Mouse (Mus musculus): ENCODE measurements at regions not wholly inside any gene's neighbourhood (a gene's known extent, or its start where the extent isn't known, plus 50 kb on each side); places are given as distances from the start of the nearest gene placed in this dataset.

DNA sequence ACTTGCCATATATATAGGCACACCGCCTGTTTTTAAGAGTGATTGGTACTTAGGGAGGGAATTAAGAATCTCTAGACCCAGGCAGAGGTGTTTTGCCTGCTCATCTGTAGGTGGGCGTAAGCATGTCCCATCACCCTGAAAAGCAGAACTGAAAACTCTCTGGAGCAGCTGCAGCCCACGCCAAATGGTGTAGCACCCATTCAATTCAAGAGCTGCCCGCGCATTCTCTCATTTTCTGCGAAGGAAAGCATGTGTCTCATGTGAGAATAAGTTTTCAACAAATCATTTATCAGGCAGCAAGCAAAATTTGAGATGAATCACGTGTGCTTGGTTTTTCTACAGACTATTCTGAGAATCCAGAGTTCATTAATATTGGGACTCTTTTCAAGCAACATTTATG lies 252.7 kb downstream of the Ptprc start:
- H3K4me1 ChIP-seq, result peaks cover 31% of the 10 kb centered on the region
- no peak for DNase-seq (ENCODE audit: extremely low spot score, low spot score)
- H3K9me3 ChIP-seq, result no peaks in the 10 kb centered on the region
- H3K27ac ChIP-seq, result no peak overlapping the region
- WGBS, result 89% methylated on average over 7 of the region's 7 CpGs
- no peaks in the 10 kb centered on the region for H3K27me3 ChIP-seq (ENCODE audit: poor library complexity, severe bottlenecking)
- peaks cover 62% of the 10 kb centered on the region for H3K36me3 ChIP-seq (replicated peaks)
- H3K4me3 ChIP-seq, result no peak overlapping the region

DNA sequence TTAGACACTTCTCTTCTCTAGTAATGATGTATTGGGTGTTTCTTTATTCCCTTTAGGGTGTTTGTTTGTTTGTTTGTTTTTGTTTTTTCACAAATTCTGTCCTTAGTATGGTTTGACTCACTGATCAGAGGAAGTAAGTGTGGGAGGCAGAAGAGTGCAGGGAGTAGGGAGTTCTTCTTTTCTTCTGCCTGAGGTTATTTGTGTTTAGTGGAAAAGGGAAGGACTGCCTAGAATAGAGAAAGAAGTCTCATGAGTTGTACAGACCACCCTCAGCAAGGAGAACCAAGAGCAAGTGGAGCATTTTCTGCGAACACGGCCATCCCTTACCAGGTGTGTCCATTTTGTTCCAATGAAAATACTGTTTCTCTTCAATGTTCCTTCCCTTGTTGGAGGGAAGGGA lies 253.9 kb downstream of the Ptprc start:
- peaks cover 71% of the 10 kb centered on the region for H3K36me3 ChIP-seq (replicated peaks)
- no peaks in the 10 kb centered on the region for H3K9me3 ChIP-seq
- no peak for DNase-seq (ENCODE audit: extremely low spot score, low spot score)
- peaks cover 20% of the 10 kb centered on the region for H3K4me1 ChIP-seq
- H3K4me3 ChIP-seq, result no peak overlapping the region
- H3K27ac ChIP-seq, result no peak overlapping the region
- 92% methylated on average over 2 of the region's 2 CpGs for WGBS
- H3K27me3 ChIP-seq (ENCODE audit: poor library complexity, severe bottlenecking), result no peaks in the 10 kb centered on the region

DNA sequence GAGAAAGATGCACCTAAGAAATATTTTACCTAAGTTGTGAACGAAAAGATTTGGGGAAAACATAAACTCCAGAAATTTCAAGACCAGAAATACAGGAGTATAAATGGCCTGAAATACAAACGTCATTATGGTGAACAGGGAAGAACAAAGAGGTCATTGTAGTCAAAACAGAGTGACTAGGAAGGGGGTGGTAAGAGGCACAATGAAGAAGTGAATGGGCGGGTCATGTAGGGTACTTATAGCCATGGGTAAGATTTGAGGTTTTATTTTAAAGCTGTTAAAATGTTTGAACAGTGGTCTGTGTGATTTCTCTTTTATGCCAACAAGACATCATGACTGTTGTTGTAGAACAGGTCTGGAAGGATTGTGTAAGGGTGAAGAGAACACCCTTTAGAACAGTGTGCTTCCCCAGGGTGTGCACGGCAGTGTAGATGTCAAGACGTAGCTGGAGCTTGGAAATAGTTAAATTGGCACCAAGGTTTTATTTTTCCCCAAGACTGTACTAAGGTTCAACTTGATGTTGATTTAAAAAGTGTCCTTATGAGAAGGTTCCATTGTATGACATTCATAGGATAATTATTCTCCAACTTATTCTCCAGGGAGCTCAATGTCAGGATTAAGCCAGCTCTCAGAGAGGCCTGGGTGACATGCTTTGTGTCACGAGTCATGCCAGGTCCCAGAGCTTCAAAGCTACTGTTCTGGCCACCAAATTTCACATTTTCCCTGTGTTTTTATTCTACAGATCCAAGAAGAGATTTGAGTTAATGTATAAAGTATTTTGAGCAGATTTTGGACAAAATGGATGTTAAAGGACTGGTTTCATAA lies 255.6 kb downstream of the Ptprc start:
- no peaks in the 10 kb centered on the region for H3K27me3 ChIP-seq (ENCODE audit: poor library complexity, severe bottlenecking)
- no peaks in the 10 kb centered on the region for H3K9me3 ChIP-seq
- H3K27ac ChIP-seq, result no peak overlapping the region
- H3K4me1 ChIP-seq, result peaks cover 9% of the 10 kb centered on the region
- peaks cover 74% of the 10 kb centered on the region for H3K36me3 ChIP-seq (replicated peaks)
- no peak for DNase-seq (ENCODE audit: extremely low spot score, low spot score)
- 71% methylated on average over 6 of the region's 6 CpGs for WGBS
- H3K4me3 ChIP-seq, result no peak overlapping the region

DNA sequence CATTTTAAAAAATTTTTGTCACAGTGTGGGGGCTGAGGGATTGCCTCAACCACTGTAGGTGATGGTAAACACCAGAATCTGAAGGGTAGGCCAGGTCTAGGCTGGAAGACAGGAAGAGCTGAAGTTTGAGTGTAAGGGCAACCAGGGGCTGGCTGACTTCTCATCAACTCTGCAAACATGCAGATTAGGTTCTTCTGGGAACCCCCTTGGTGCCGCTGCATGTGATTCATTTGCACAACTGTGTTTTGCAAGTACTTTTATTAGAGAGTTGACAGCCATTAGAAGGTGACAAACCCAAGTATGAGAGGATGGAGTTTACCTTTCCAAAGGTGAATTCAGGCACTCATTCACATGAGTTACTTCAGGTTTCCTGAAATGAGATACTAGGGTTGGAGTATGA lies 258.1 kb downstream of the Ptprc start:
- peaks cover 59% of the 10 kb centered on the region for H3K36me3 ChIP-seq (replicated peaks)
- no peaks in the 10 kb centered on the region for H3K27me3 ChIP-seq (ENCODE audit: poor library complexity, severe bottlenecking)
- no peak for DNase-seq (ENCODE audit: extremely low spot score, low spot score)
- no peak overlapping the region for H3K4me3 ChIP-seq
- H3K4me1 ChIP-seq, result peaks cover 15% of the 10 kb centered on the region
- WGBS, result 80% methylated on average over 1 of the region's 1 CpGs
- H3K9me3 ChIP-seq, result no peaks in the 10 kb centered on the region
- no peak overlapping the region for H3K27ac ChIP-seq

DNA sequence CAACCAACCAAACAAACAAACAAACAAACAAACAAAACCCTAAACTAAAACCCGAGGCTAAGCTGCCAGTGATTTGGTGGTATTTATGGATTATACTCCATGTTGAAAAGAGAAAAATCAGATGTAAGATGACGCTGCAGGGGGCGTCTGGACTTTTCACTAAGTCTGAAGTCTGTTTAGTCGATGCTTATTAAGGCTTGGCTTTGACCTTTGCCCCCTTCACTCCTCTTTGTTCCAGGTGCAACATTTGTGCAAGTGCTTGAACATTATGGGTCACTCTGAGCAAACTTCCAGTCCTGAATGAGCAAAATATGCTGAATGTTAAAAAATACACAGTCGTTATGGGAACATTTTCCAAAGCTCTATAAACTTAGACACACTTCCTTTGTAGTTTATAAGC lies 268.6 kb downstream of the Ptprc start:
- WGBS, result 38% methylated on average over 5 of the region's 5 CpGs
- Histone ChIP-seq H3K4me1 (peaks cover 47% of the 10 kb centered on the region), H3K27me3 (ENCODE audit: poor library complexity, severe bottlenecking) (no peaks in the 10 kb centered on the region), H3K27ac (no peak overlapping the region), H3K4me3 (no peak overlapping the region), H3K9me3 (no peaks in the 10 kb centered on the region), H3K36me3 (replicated peaks) (peaks cover 48% of the 10 kb centered on the region)
- no peak for DNase-seq (ENCODE audit: extremely low spot score, low spot score)

GRCm38 (mm10) chr1:137906477-137906876 lies 269.0 kb downstream of the Ptprc start:
- no peak overlapping the region for H3K4me3 ChIP-seq
- H3K27me3 ChIP-seq (ENCODE audit: poor library complexity, severe bottlenecking), result no peaks in the 10 kb centered on the region
- H3K4me1 ChIP-seq, result peaks cover 51% of the 10 kb centered on the region
- WGBS, result 35% methylated on average over 3 of the region's 3 CpGs
- no peak overlapping the region for H3K27ac ChIP-seq
- no peaks in the 10 kb centered on the region for H3K9me3 ChIP-seq
- no peak for DNase-seq (ENCODE audit: extremely low spot score, low spot score)
- H3K36me3 ChIP-seq (replicated peaks), result peaks cover 44% of the 10 kb centered on the region

DNA sequence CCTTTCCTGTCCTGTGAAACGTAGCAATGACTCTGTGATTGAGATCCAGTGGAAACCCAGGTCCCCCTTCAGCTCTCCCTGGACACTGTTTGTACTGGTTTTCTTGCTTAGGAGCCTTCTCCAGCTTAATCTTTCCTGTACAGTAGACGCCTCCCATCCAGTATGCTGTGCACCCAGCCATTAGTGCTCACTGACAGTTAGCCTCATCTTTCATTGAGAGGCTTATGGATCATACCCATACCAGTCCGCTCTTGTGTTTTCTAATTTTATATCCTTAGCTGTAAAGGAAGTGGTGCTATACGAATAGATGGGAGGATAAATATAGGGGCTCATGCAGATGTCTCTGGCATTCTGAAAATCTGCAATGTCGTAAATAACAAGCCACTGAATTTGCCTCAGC lies 269.9 kb downstream of the Ptprc start:
- Histone ChIP-seq H3K9me3 (no peaks in the 10 kb centered on the region), H3K4me3 (no peak overlapping the region), H3K4me1 (peaks cover 59% of the 10 kb centered on the region), H3K27ac (no peak overlapping the region), H3K36me3 (replicated peaks) (peaks cover 35% of the 10 kb centered on the region), H3K27me3 (ENCODE audit: poor library complexity, severe bottlenecking) (no peaks in the 10 kb centered on the region)
- no peak for DNase-seq (ENCODE audit: extremely low spot score, low spot score)
- WGBS, result 81% methylated on average over 5 of the region's 5 CpGs

- H3K4me3 ChIP-seq, result peak overlapping the region; percentile 19; the same call in 1 of the 2 replicates
- no peaks in the 10 kb centered on the region for H3K27me3 ChIP-seq (ENCODE audit: poor library complexity, severe bottlenecking)
- peaks cover 59% of the 10 kb centered on the region for H3K4me1 ChIP-seq
- WGBS, result 45% methylated on average over 4 of the region's 4 CpGs
- H3K27ac ChIP-seq, result no peak overlapping the region
- no peak for DNase-seq (ENCODE audit: extremely low spot score, low spot score)
- H3K36me3 ChIP-seq (replicated peaks), result peaks cover 16% of the 10 kb centered on the region
- no peaks in the 10 kb centered on the region for H3K9me3 ChIP-seq
These were observed 272.2 kb downstream of the Ptprc start for GRCm38 (mm10) chr1:137903351-137903750.

- H3K9me3 ChIP-seq, result no peaks in the 10 kb centered on the region
- no peaks in the 10 kb centered on the region for H3K27me3 ChIP-seq (ENCODE audit: poor library complexity, severe bottlenecking)
- peaks cover 64% of the 10 kb centered on the region for H3K4me1 ChIP-seq
- DNase-seq (ENCODE audit: extremely low spot score, low spot score), result no peak
- 74% methylated on average over 6 of the region's 6 CpGs for WGBS
- H3K27ac ChIP-seq, result peak overlapping the region; percentile 75
- H3K36me3 ChIP-seq (replicated peaks), result peaks cover 13% of the 10 kb centered on the region
- H3K4me3 ChIP-seq, result peak overlapping the region; percentile 75
These were observed 272.6 kb downstream of the Ptprc start for GRCm38 (mm10) chr1:137902859-137903258.

DNA sequence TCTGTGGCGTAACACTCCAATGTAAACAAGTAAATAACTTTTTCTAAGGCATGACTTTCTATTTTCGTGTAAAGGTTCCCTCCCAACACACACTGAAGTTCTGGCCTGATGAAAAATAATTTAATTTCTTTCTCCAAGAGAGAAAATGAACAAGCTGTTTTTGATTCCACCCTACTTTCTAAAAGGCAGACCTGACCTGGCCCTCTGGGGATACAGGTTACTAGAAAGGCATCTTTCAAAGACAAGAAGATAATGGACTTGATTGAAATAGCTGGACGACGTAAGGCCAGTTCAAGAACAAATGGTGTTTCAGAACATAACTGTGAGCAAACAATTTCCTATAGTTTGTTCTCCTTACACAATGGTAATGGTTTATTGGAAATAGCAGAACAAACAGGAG lies 273.5 kb downstream of the Ptprc start:
- Histone ChIP-seq H3K4me1 (peaks cover 66% of the 10 kb centered on the region), H3K4me3 (peak overlapping the region; percentile 75), H3K9me3 (no peaks in the 10 kb centered on the region), H3K27ac (peak overlapping the region; percentile 75; the same call in 1 of the 2 replicates), H3K36me3 (replicated peaks) (peaks cover 12% of the 10 kb centered on the region), H3K27me3 (ENCODE audit: poor library complexity, severe bottlenecking) (no peaks in the 10 kb centered on the region)
- 68% methylated on average over 4 of the region's 4 CpGs for WGBS
- DNase-seq (ENCODE audit: extremely low spot score, low spot score), result no peak

DNA sequence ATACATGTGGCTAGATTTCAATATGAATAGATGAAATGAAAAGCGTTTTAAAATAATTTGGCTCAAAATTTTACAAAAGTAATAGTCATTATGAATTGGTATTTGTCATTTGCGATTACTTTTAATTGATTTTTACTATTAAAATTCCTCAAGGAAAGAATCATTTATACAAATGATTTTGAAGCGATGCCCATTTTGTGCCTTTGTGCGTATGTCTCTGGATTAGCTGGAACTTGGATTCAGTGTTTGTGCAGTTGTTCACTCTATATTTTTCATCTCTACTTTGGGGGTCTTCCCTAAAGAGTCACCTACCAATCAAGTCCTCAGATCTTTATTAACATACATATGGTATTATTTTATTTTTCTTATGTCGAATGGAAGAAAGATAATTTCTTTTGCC lies 274.3 kb downstream of the Ptprc start:
- 71% methylated on average over 5 of the region's 5 CpGs for WGBS
- peaks cover 7% of the 10 kb centered on the region; the same call in 1 of the 2 replicates for H3K36me3 ChIP-seq (replicated peaks)
- H3K4me1 ChIP-seq, result peaks cover 58% of the 10 kb centered on the region
- H3K27ac ChIP-seq, result peak overlapping the region; percentile 95
- H3K27me3 ChIP-seq (ENCODE audit: poor library complexity, severe bottlenecking), result no peaks in the 10 kb centered on the region
- H3K4me3 ChIP-seq, result peak overlapping the region; percentile 75
- no peaks in the 10 kb centered on the region for H3K9me3 ChIP-seq
- no peak for DNase-seq (ENCODE audit: extremely low spot score, low spot score)

DNA sequence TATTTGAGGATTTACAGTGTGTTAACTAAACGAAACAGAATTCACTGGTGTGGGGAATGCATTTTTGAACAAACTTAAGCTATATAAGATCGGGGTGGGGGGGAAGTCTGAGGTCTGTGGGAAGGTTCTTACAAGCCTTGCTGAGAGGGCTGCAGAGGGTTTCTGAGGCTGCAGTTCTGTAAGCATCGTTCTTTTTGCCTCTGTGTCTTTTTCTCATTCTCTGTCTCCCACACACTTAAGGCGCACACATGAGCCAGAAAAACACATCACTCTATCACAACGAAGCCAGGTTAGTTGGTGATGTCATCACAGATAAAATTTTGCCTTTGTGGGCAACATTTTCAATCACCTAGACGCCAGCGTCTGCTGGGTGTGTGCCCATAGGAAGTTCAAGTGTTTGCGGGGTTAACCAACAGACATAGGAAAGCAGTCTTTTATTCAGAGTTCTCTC lies 274.9 kb downstream of the Ptprc start:
- Histone ChIP-seq H3K27ac (peak overlapping the region; percentile 95), H3K36me3 (replicated peaks) (peaks cover 7% of the 10 kb centered on the region; the same call in 1 of the 2 replicates), H3K4me3 (peak overlapping the region; percentile 75), H3K9me3 (no peaks in the 10 kb centered on the region), H3K4me1 (peaks cover 52% of the 10 kb centered on the region), H3K27me3 (ENCODE audit: poor library complexity, severe bottlenecking) (no peaks in the 10 kb centered on the region)
- no peak for DNase-seq (ENCODE audit: extremely low spot score, low spot score)
- 27% methylated on average over 8 of the region's 8 CpGs for WGBS

DNA sequence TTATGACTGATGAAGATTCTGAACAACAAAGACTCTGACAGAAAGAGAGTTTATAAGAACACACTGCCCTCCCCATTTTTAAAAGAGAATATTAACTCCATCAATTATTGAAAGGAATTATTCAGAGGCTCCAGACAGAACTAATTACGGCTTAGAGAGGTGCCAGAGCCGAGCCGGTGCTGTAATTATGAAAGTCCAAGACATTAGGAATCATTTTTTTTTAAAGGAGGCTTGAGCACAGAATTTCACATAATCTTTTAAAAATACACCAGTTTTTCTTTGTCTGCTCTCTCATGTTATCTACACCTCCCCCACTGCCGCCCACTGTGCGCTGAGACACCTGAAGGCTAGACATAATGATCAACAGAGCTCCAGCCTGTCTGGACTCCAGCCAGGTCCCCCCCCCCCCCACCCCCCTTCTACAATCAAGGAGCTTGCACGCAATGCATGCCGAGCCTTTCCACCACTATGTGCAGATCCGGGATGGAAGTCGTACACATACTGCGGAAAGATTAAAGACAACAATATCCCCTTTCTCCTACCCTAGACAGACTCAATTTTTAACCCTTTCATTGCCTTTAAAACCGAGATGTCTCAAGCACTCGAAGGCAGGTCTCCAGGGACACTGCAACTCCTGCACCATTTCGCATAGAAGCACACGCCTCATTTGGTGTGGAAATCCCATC lies 275.4 kb downstream of the Ptprc start:
- no peaks in the 10 kb centered on the region for H3K27me3 ChIP-seq (ENCODE audit: poor library complexity, severe bottlenecking)
- WGBS, result 2% methylated on average over 14 of the region's 14 CpGs
- H3K9me3 ChIP-seq, result no peaks in the 10 kb centered on the region
- H3K36me3 ChIP-seq (replicated peaks), result peaks cover 7% of the 10 kb centered on the region; the same call in 1 of the 2 replicates
- H3K27ac ChIP-seq, result peak overlapping the region; percentile 95
- H3K4me1 ChIP-seq, result peaks cover 47% of the 10 kb centered on the region
- H3K4me3 ChIP-seq, result peak overlapping the region; percentile 75
- DNase-seq (ENCODE audit: extremely low spot score, low spot score), result peak; percentile 84

All from forebrain, embryonic 10.5 days (tissue).